Mouse (Mus musculus): Measurements from ENCODE around the gene Tmprss6. TPM values are rescaled to one million over a fixed set of nuclear protein-coding genes. Genes with fewer than 3 reads are reported as not detected.

The Tmprss6 gene
- polyA plus RNA-seq, 1 experiment from 2014 or later, result 0.23 TPM

GRCm38 (mm10) chr15:78480991-78481390 is 12.6 kb upstream of the Tmprss6 start:
- Histone ChIP-seq H3K27ac (no peak overlapping the region), H3K4me2 (no peak overlapping the region), H3K9me3 (no peaks in the 10 kb centered on the region), H3K27me3 (0 out of 2 replicates have a peak, but pooled peaks cover 5% of the 10 kb centered on the region), H3K4me3 (no peak overlapping the region), H3K9ac (no peak overlapping the region), H3K36me3 (no peaks in the 10 kb centered on the region), H3K4me1 (replicated peaks) (no peaks in the 10 kb centered on the region)
- WGBS, result 81% methylated on average over 2 of the region's 2 CpGs
- ATAC-seq (ENCODE audit: low FRiP score), result no peak

- Histone ChIP-seq H3K36me3 (no peaks in the 10 kb centered on the region), H3K4me2 (no peak overlapping the region), H3K27me3 (0 out of 2 replicates have a peak, but pooled peaks cover 5% of the 10 kb centered on the region), H3K9ac (no peak overlapping the region), H3K27ac (no peak overlapping the region), H3K9me3 (no peaks in the 10 kb centered on the region), H3K4me3 (no peak overlapping the region), H3K4me1 (replicated peaks) (no peaks in the 10 kb centered on the region)
- 75% methylated on average over 7 of the region's 7 CpGs for WGBS
- no peak for ATAC-seq (ENCODE audit: low FRiP score)
These were observed 11.7 kb upstream of the Tmprss6 start for GRCm38 (mm10) chr15:78480111-78480510.

- 81% methylated on average over 5 of the region's 5 CpGs for whole genome bisulfite sequencing
- H3K27me3 ChIP-seq, result 0 out of 2 replicates have a peak, but pooled peaks cover 2% of the 10 kb centered on the region
- no peak overlapping the region for H3K27ac ChIP-seq
- no peak for ATAC-seq (ENCODE audit: low FRiP score)
- no peaks in the 10 kb centered on the region for H3K36me3 ChIP-seq
- H3K4me3 ChIP-seq, result no peak overlapping the region
- no peaks in the 10 kb centered on the region for H3K9me3 ChIP-seq
- H3K4me2 ChIP-seq, result no peak overlapping the region
- H3K9ac ChIP-seq, result no peak overlapping the region
- H3K4me1 ChIP-seq (replicated peaks), result no peaks in the 10 kb centered on the region
These were observed 11.0 kb upstream of the Tmprss6 start for GRCm38 (mm10) chr15:78479470-78479869.

GRCm38 (mm10) chr15:78478073-78478472 is 9.6 kb upstream of the Tmprss6 start:
- Histone ChIP-seq H3K27ac (no peak overlapping the region), H3K4me1 (replicated peaks) (no peaks in the 10 kb centered on the region), H3K36me3 (no peaks in the 10 kb centered on the region), H3K9me3 (no peaks in the 10 kb centered on the region), H3K27me3 (no peaks in the 10 kb centered on the region), H3K4me3 (no peak overlapping the region), H3K9ac (no peak overlapping the region), H3K4me2 (no peak overlapping the region)
- ATAC-seq (ENCODE audit: low FRiP score), result no peak
- 91% methylated on average over 4 of the region's 4 CpGs for WGBS

GRCm38 (mm10) chr15:78476878-78477277 is 8.4 kb upstream of the Tmprss6 start:
- H3K36me3 ChIP-seq, result no peaks in the 10 kb centered on the region
- no peak overlapping the region for H3K4me2 ChIP-seq
- no peak for ATAC-seq (ENCODE audit: low FRiP score)
- no peak overlapping the region for H3K4me3 ChIP-seq
- no peaks in the 10 kb centered on the region for H3K9me3 ChIP-seq
- H3K4me1 ChIP-seq (replicated peaks), result no peaks in the 10 kb centered on the region
- WGBS, result 91% methylated on average over 1 of the region's 1 CpGs
- H3K9ac ChIP-seq, result no peak overlapping the region
- H3K27ac ChIP-seq, result no peak overlapping the region
- no peaks in the 10 kb centered on the region for H3K27me3 ChIP-seq

- ATAC-seq (ENCODE audit: low FRiP score), result no peak
- H3K27me3 ChIP-seq, result no peaks in the 10 kb centered on the region
- H3K4me3 ChIP-seq, result no peak overlapping the region
- no peaks in the 10 kb centered on the region for H3K36me3 ChIP-seq
- H3K4me1 ChIP-seq (replicated peaks), result no peaks in the 10 kb centered on the region
- H3K9ac ChIP-seq, result no peak overlapping the region
- H3K27ac ChIP-seq, result no peak overlapping the region
- H3K4me2 ChIP-seq, result no peak overlapping the region
- no peaks in the 10 kb centered on the region for H3K9me3 ChIP-seq
- WGBS, result 79% methylated on average over 3 of the region's 3 CpGs
These were observed 7.2 kb upstream of the Tmprss6 start for GRCm38 (mm10) chr15:78475604-78476031.

GRCm38 (mm10) chr15:78473442-78473841 is 5.0 kb upstream of the Tmprss6 start:
- H3K4me3 ChIP-seq, result no peak overlapping the region
- H3K27ac ChIP-seq, result no peak overlapping the region
- 80% methylated on average over 6 of the region's 6 CpGs for WGBS
- no peak overlapping the region for H3K9ac ChIP-seq
- H3K27me3 ChIP-seq, result no peaks in the 10 kb centered on the region
- no peak overlapping the region for H3K4me2 ChIP-seq
- H3K9me3 ChIP-seq, result no peaks in the 10 kb centered on the region
- no peak for ATAC-seq (ENCODE audit: low FRiP score)
- H3K4me1 ChIP-seq (replicated peaks), result no peaks in the 10 kb centered on the region
- H3K36me3 ChIP-seq, result no peaks in the 10 kb centered on the region

- Histone ChIP-seq H3K4me1 (replicated peaks) (no peaks in the 10 kb centered on the region), H3K36me3 (no peaks in the 10 kb centered on the region), H3K27ac (no peak overlapping the region), H3K4me3 (no peak overlapping the region), H3K27me3 (no peaks in the 10 kb centered on the region), H3K9ac (no peak overlapping the region), H3K4me2 (no peak overlapping the region), H3K9me3 (no peaks in the 10 kb centered on the region)
- no peak for ATAC-seq (ENCODE audit: low FRiP score)
- WGBS, result 52% methylated on average over 7 of the region's 7 CpGs
These were observed 3.5 kb upstream of the Tmprss6 start for GRCm38 (mm10) chr15:78471902-78472301.

GRCm38 (mm10) chr15:78470495-78471276 is 2.3 kb upstream of the Tmprss6 start:
- no peak overlapping the region for H3K4me2 ChIP-seq
- no peaks in the 10 kb centered on the region for H3K27me3 ChIP-seq
- H3K36me3 ChIP-seq, result no peaks in the 10 kb centered on the region
- H3K9ac ChIP-seq, result no peak overlapping the region
- H3K4me1 ChIP-seq (replicated peaks), result no peaks in the 10 kb centered on the region
- no peaks in the 10 kb centered on the region for H3K9me3 ChIP-seq
- ATAC-seq (ENCODE audit: low FRiP score), result no peak
- WGBS, result 78% methylated on average over 4 of the region's 4 CpGs
- H3K27ac ChIP-seq, result no peak overlapping the region
- H3K4me3 ChIP-seq, result no peak overlapping the region

- Histone ChIP-seq H3K4me2 (no peak overlapping the region), H3K27ac (no peak overlapping the region), H3K4me1 (replicated peaks) (no peaks in the 10 kb centered on the region), H3K9ac (no peak overlapping the region), H3K4me3 (no peak overlapping the region), H3K36me3 (no peaks in the 10 kb centered on the region), H3K27me3 (no peaks in the 10 kb centered on the region), H3K9me3 (no peaks in the 10 kb centered on the region)
- 93% methylated on average over 7 of the region's 7 CpGs for WGBS
- no peak for ATAC-seq (ENCODE audit: low FRiP score)
These were observed 864 bp downstream of the Tmprss6 start for GRCm38 (mm10) chr15:78467570-78467969.

GRCm38 (mm10) chr15:78466809-78467208 is 1.6 kb downstream of the Tmprss6 start:
- 34% methylated on average over 6 of the region's 6 CpGs for WGBS
- no peaks in the 10 kb centered on the region for H3K9me3 ChIP-seq
- no peaks in the 10 kb centered on the region for H3K4me1 ChIP-seq (replicated peaks)
- H3K4me2 ChIP-seq, result no peak overlapping the region
- no peak overlapping the region for H3K9ac ChIP-seq
- no peaks in the 10 kb centered on the region for H3K36me3 ChIP-seq
- ATAC-seq (ENCODE audit: low FRiP score), result no peak
- no peaks in the 10 kb centered on the region for H3K27me3 ChIP-seq
- H3K4me3 ChIP-seq, result no peak overlapping the region
- no peak overlapping the region for H3K27ac ChIP-seq

GRCm38 (mm10) chr15:78462981-78463380 is 5.5 kb downstream of the Tmprss6 start:
- no peak for ATAC-seq (ENCODE audit: low FRiP score)
- Histone ChIP-seq H3K4me3 (no peak overlapping the region), H3K36me3 (no peaks in the 10 kb centered on the region), H3K4me1 (replicated peaks) (no peaks in the 10 kb centered on the region), H3K4me2 (no peak overlapping the region), H3K27ac (no peak overlapping the region), H3K9ac (no peak overlapping the region), H3K27me3 (no peaks in the 10 kb centered on the region), H3K9me3 (no peaks in the 10 kb centered on the region)
- WGBS, result 90% methylated on average over 2 of the region's 2 CpGs

- ATAC-seq (ENCODE audit: low FRiP score), result no peak
- no peak overlapping the region for H3K4me2 ChIP-seq
- no peaks in the 10 kb centered on the region for H3K9me3 ChIP-seq
- 82% methylated on average over 10 of the region's 10 CpGs for WGBS
- H3K27me3 ChIP-seq, result no peaks in the 10 kb centered on the region
- H3K4me1 ChIP-seq (replicated peaks), result peaks cover 12% of the 10 kb centered on the region; the same call in 1 of the 2 replicates
- no peaks in the 10 kb centered on the region for H3K36me3 ChIP-seq
- H3K4me3 ChIP-seq, result no peak overlapping the region
- no peak overlapping the region for H3K27ac ChIP-seq
- no peak overlapping the region for H3K9ac ChIP-seq
These were observed 11.2 kb downstream of the Tmprss6 start for GRCm38 (mm10) chr15:78457193-78457592.
